Mouse (Mus musculus): ENCODE results near the gene Mlip. TPM values are rescaled to one million over a fixed set of nuclear protein-coding genes. Genes with fewer than 3 reads are reported as not detected.
"Not testable (repeated sequence)": the region's sequence is repeated elsewhere in the genome, so short reads cannot be mapped to it uniquely, and the experiment has no call there.

Mlip gene
- polyA plus RNA-seq, 1 experiment from 2014 or later = 0.50 TPM

DNA sequence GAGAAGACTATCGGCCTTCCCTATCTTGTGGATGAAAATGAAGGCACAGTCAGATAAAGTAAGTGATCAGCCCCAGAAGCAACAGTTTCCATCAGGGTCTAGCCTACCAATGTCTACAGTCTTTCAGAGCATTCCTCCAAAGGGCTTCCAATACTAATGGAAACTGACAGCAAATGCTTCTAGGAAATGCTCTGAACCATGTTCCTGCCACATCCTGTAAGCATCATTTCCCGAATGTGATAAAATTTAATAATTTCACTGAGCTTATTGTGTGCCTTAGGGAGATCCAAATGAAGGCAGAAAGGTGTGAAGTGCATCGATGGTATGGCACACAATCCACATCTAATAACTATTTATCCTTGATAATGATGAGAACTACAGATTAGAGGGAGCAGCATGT lies 173.3 kb downstream of the Mlip start:
- no peak overlapping the region for H3K27ac ChIP-seq (replicated peaks)
- no peaks in the 10 kb centered on the region for H3K9me3 ChIP-seq (replicated peaks)
- 63% methylated on average over 3 of the region's 3 CpGs for WGBS (ENCODE audit: insufficient replicate concordance)
- H3K27me3 ChIP-seq = no peaks in the 10 kb centered on the region
- no peak for ATAC-seq (ENCODE audit: insufficient read depth)
- H3K9ac ChIP-seq = no peak overlapping the region
- H3K4me2 ChIP-seq = no peak overlapping the region
- H3K4me1 ChIP-seq (replicated peaks) = no peaks in the 10 kb centered on the region
- H3K36me3 ChIP-seq (replicated peaks) = no peaks in the 10 kb centered on the region
- no peak overlapping the region for H3K4me3 ChIP-seq (replicated peaks)

DNA sequence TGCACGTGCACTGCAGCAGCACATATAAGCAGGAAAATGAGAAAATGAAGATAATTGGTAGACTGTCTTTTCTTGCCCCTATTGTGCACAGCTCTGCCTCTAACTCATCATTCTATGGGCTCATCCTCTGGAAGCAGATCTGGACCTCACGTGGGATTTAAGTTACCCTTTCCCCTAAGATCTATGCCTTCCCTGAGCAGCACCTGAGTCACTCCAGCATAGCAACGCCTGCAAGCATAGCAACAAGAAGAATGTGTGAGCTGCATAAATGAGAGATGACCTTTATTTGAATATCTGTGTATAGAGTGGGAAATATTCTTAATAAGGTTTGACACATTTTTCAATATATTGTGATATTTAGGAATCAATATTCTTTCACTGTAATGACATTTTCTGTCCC lies 176.9 kb downstream of the Mlip start:
- Histone ChIP-seq H3K27me3 (no peaks in the 10 kb centered on the region), H3K27ac (replicated peaks) (no peak overlapping the region), H3K4me1 (replicated peaks) (no peaks in the 10 kb centered on the region), H3K4me3 (replicated peaks) (no peak overlapping the region), H3K9me3 (replicated peaks) (no peaks in the 10 kb centered on the region), H3K9ac (no peak overlapping the region), H3K36me3 (replicated peaks) (no peaks in the 10 kb centered on the region), H3K4me2 (no peak overlapping the region)
- no peak for ATAC-seq (ENCODE audit: insufficient read depth)
- 45% methylated on average over 3 of the region's 3 CpGs for whole genome bisulfite sequencing (ENCODE audit: insufficient replicate concordance)

DNA sequence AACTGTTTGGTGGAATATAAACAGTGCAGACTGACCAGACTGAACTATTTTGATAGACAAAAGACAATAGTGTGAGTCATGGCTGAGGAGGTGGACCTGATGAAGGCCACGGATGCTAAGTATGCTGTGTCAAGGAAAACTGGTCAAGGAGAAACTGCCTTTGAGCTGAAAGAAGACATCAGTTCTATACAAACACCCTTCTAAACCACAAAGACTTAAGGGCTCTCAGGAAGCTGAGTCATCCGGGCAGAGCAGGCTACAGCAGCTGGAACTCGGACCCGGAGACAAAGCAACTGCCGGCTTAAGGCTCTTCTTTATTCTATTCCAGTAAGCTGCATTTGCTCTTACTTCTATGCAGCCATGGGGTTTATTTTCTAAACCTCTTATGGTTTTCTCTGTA lies 180.7 kb downstream of the Mlip start:
- Histone ChIP-seq H3K4me1 (replicated peaks) (no peaks in the 10 kb centered on the region), H3K27me3 (no peaks in the 10 kb centered on the region), H3K9me3 (replicated peaks) (no peaks in the 10 kb centered on the region), H3K9ac (no peak overlapping the region), H3K27ac (replicated peaks) (no peak overlapping the region), H3K36me3 (replicated peaks) (no peaks in the 10 kb centered on the region), H3K4me2 (no peak overlapping the region), H3K4me3 (replicated peaks) (no peak overlapping the region)
- 18% methylated on average over 5 of the region's 5 CpGs for WGBS (ENCODE audit: insufficient replicate concordance)
- no peak for ATAC-seq (ENCODE audit: insufficient read depth)

DNA sequence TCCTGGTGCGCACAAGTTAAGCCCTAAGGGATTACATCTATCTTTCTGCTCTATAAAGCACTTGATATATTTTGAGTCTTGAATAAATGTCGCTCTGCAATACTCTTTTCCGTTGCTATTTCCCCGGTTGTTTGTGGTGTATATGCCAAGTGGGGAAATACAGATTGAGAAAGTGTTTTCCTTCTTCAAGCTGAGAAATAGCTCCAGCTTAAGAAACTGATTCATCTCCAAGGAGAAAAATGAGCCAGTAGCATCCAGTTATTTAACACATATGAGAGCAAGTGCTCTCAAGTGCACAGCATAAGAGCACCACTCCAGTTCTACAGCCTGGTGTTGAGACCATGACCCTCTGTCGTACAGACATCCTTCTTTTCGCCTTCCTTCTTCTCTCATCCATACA lies 186.9 kb downstream of the Mlip start:
- no peak overlapping the region for H3K27ac ChIP-seq (replicated peaks)
- no peaks in the 10 kb centered on the region for H3K9me3 ChIP-seq (replicated peaks)
- ATAC-seq (ENCODE audit: insufficient read depth) = no peak
- H3K4me3 ChIP-seq (replicated peaks) = no peak overlapping the region
- H3K4me2 ChIP-seq = no peak overlapping the region
- H3K36me3 ChIP-seq (replicated peaks) = no peaks in the 10 kb centered on the region
- H3K4me1 ChIP-seq (replicated peaks) = no peaks in the 10 kb centered on the region
- H3K9ac ChIP-seq = no peak overlapping the region
- WGBS (ENCODE audit: insufficient replicate concordance) = 64% methylated on average over 6 of the region's 6 CpGs
- H3K27me3 ChIP-seq = no peaks in the 10 kb centered on the region

DNA sequence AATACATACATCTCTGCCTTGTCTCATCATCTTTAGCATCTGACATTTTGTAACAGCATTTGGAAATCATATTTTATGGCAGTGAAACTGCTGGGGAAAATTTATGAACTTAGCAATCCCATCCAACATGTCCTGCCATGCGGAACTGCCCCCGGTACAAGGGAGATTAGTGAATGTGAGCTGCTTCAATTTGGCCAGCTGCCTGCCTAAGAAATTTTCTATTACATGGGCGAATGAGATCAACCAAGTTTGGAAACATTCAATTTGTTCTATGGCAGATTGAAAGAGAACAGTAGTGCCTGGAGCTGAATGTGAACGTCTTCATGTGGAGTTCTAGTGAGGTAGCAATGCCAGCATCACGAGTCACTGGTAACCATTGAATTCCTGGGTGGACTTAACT lies 191.0 kb downstream of the Mlip start:
- H3K27ac ChIP-seq (replicated peaks) = no peak overlapping the region
- no peaks in the 10 kb centered on the region for H3K27me3 ChIP-seq
- no peak overlapping the region for H3K4me3 ChIP-seq (replicated peaks)
- no peak for ATAC-seq (ENCODE audit: insufficient read depth)
- no peak overlapping the region for H3K9ac ChIP-seq
- H3K4me1 ChIP-seq (replicated peaks) = no peaks in the 10 kb centered on the region
- 49% methylated on average over 5 of the region's 5 CpGs for WGBS (ENCODE audit: insufficient replicate concordance)
- no peak overlapping the region for H3K4me2 ChIP-seq
- no peaks in the 10 kb centered on the region for H3K36me3 ChIP-seq (replicated peaks)
- H3K9me3 ChIP-seq (replicated peaks) = no peaks in the 10 kb centered on the region

DNA sequence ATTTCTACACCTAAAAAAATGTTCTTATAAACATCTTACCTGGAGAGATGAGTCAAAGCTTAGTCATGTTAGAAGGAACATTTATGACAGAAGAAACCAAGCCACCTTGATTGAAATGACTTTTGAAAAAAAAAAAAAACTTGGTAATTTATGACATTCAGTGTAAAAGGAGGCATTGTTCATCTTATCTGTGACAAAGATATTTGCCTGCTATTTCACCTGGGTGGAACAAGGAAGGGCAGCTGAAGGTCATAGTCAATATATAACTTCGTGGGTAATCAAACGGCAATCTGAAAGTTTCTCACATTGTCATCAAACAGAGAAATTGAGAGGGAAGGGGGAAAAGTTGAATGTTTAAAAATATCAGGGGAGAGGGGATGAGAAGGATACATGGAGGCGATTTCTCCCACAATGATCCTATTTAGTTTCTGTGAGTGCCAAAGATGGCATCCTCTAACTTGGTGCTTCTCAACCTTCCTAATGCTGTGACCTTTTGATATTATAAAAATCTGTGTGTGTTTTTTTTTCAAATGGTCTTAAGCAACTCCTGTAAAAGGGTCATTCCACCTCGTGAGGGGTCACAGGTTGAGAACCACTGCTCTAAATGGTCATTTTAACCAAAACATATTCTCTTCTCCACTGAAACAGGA lies 192.4 kb downstream of the Mlip start:
- WGBS (ENCODE audit: insufficient replicate concordance) = 54% methylated on average over 4 of the region's 4 CpGs
- no peak overlapping the region for H3K27ac ChIP-seq (replicated peaks)
- no peaks in the 10 kb centered on the region for H3K27me3 ChIP-seq
- no peak overlapping the region for H3K9ac ChIP-seq
- H3K36me3 ChIP-seq (replicated peaks) = no peaks in the 10 kb centered on the region
- H3K4me1 ChIP-seq (replicated peaks) = no peaks in the 10 kb centered on the region
- no peak overlapping the region for H3K4me2 ChIP-seq
- no peak overlapping the region for H3K4me3 ChIP-seq (replicated peaks)
- H3K9me3 ChIP-seq (replicated peaks) = no peaks in the 10 kb centered on the region
- no peak for ATAC-seq (ENCODE audit: insufficient read depth)

DNA sequence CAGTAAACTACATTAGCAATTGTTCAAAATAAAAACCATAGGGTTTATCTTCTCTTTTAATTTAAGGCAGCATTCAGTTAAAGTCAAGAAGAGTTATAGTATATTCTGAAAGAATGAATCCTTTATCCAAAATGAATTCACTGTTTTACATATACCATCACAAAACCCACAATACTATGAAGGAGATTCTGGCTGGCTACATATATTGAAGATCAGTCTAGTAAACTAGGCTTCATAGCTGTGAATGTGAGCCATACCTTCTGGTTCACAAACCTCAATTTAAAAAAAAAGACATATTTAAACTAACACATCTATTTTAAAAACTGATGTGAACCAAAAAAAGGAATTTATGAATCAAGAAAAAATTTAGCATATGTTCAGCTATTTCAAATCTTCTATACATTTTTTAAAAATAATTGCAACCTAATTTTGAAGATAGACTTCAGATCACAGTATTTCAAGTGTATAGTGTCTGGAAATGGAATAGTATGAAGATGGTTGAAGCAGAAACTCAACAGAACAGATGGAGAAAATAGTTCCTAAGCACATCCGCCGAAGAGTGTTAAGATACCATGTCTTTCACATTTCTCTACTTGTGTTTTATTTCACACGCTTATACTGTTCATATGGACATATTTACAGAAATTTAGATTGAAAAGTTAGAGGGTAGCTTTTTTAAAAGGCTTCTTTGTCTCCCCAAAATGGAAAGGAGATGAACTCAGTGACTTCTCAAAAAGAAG lies 204.1 kb downstream of the Mlip start:
- no peak overlapping the region for H3K27ac ChIP-seq (replicated peaks)
- no peak overlapping the region for H3K4me2 ChIP-seq
- no peak overlapping the region for H3K9ac ChIP-seq
- ATAC-seq (ENCODE audit: insufficient read depth) = no peak
- no peaks in the 10 kb centered on the region for H3K27me3 ChIP-seq
- H3K36me3 ChIP-seq (replicated peaks) = no peaks in the 10 kb centered on the region
- 71% methylated on average over 3 of the region's 3 CpGs for WGBS (ENCODE audit: insufficient replicate concordance)
- no peaks in the 10 kb centered on the region for H3K4me1 ChIP-seq (replicated peaks)
- no peaks in the 10 kb centered on the region for H3K9me3 ChIP-seq (replicated peaks)
- no peak overlapping the region for H3K4me3 ChIP-seq (replicated peaks)

DNA sequence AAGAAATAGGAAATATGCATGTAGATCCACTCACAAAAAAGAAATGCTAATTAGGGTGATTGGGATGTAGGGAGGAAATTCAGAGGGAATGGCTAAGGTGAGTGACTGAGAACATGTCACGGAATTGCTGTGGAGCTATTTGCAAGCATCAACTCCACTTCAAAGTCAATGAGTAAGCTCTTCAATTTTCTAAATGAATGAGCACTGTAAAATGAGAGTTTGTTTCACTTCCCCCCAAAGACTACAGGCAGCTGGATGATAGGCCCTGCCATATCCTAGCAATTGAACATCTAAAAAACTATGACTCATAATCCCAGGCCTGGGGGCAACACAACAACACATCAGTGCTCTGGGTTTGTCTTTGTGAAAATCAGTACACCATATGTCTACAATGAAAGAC lies 233.0 kb downstream of the Mlip start:
- Histone ChIP-seq H3K9ac (no peak overlapping the region), H3K36me3 (replicated peaks) (no peaks in the 10 kb centered on the region), H3K4me2 (no peak overlapping the region), H3K4me3 (replicated peaks) (no peak overlapping the region), H3K27me3 (no peaks in the 10 kb centered on the region), H3K9me3 (replicated peaks) (no peaks in the 10 kb centered on the region), H3K4me1 (replicated peaks) (no peaks in the 10 kb centered on the region), H3K27ac (replicated peaks) (no peak overlapping the region)
- no peak for ATAC-seq (ENCODE audit: insufficient read depth)
- WGBS (ENCODE audit: insufficient replicate concordance) = 85% methylated on average over 1 of the region's 1 CpGs

DNA sequence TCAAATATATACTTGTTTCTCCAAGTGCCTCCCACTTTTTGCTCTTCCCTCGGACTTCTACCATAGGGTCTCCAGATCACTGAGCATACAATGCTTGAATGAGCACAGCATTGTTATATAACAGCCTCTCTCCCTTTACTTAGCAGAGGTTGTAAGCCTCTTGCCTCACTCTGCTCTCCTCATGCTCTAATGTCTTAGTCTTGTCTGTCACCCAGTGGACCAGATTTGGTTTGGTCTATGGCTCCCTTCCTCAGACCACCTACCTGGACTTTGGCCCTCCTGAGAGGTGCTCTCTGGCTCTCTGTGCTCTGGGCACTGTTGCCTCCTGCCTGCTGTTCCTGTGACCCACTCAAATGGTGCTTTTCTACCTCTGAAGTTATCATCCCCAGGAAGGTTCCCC lies 255.9 kb downstream of the Mlip start:
- Histone ChIP-seq H3K27ac (replicated peaks) (no peak overlapping the region), H3K4me3 (replicated peaks) (no peak overlapping the region), H3K36me3 (replicated peaks) (no peaks in the 10 kb centered on the region), H3K4me2 (no peak overlapping the region), H3K9me3 (replicated peaks) (no peaks in the 10 kb centered on the region), H3K4me1 (replicated peaks) (no peaks in the 10 kb centered on the region), H3K9ac (no peak overlapping the region), H3K27me3 (no peaks in the 10 kb centered on the region)
- WGBS (ENCODE audit: insufficient replicate concordance) = 42% methylated on average over 1 of the region's 1 CpGs
- no peak for ATAC-seq (ENCODE audit: insufficient read depth)

DNA sequence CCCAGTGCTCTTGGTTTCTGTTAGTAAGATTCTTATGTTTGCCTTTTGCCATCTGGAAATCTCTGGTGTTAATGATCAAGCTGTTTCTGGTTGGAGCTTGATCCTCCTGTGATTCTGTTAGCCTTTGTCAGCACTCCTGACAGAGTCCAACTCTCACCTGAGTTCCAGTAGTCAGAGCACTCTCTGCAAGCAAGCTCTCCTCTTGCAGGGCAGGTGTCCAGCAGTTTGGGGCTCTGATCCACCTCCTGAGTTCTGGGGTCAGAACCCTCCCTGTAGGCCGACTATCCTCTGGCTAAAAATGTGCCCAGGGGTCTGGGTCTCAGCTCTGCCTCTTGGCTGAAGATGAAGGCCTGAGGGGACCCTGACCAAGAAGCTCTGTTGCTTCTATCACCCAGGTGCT lies 269.5 kb downstream of the Mlip start:
- H3K27ac ChIP-seq (replicated peaks); H3K4me1 ChIP-seq (replicated peaks); H3K4me3 ChIP-seq (replicated peaks); ATAC-seq (ENCODE audit: insufficient read depth); H3K36me3 ChIP-seq (replicated peaks); H3K27me3 ChIP-seq; H3K4me2 ChIP-seq; H3K9me3 ChIP-seq (replicated peaks); H3K9ac ChIP-seq: not testable (repeated sequence)
- 65% methylated on average over 1 of the region's 1 CpGs for WGBS (ENCODE audit: insufficient replicate concordance)

DNA sequence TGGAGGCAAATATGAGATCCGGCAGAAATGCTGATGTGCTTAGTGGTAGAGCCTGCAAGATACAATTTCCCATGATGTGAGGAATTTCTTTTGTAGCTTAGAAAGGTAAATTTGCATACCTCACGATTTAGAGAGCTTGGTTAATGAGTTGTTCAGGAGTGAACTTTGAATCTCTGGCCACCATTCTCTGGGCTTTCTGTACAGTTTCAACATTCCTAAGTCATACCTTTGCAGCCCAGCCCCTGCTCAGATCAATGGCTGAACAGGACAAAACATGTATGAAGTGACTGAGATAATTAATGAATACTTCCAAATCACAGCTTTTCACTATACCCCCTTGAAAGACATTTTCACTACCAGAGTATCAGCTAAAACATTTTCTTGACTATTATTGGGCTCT lies 281.1 kb downstream of the Mlip start:
- Histone ChIP-seq H3K9me3 (replicated peaks) (no peaks in the 10 kb centered on the region), H3K4me2 (no peak overlapping the region), H3K4me3 (replicated peaks) (no peak overlapping the region), H3K27me3 (no peaks in the 10 kb centered on the region), H3K36me3 (replicated peaks) (no peaks in the 10 kb centered on the region), H3K4me1 (replicated peaks) (no peaks in the 10 kb centered on the region), H3K9ac (no peak overlapping the region), H3K27ac (replicated peaks) (no peak overlapping the region)
- 47% methylated on average over 2 of the region's 2 CpGs for WGBS (ENCODE audit: insufficient replicate concordance)
- no peak for ATAC-seq (ENCODE audit: insufficient read depth)

DNA sequence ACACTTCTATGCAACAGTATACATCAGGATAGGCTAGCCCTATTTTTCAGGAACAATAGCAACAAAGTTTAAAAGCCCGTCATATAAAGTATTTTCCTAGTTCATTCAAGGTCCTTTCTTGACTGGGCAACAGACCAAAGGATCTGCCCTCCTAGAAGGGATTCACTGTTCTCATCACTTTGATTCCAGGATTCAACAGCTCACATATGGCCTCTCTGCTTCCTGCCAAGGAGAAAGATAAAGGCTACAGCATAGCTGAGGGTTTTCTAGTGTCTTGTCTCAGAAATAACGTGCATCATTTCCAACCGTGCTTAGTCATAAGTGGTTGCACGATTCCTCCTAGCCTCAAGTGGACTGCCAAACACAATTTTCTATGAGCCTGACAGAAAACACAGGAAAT lies 296.2 kb downstream of the Mlip start:
- 36% methylated on average over 4 of the region's 4 CpGs for WGBS (ENCODE audit: insufficient replicate concordance)
- no peaks in the 10 kb centered on the region for H3K36me3 ChIP-seq (replicated peaks)
- no peaks in the 10 kb centered on the region for H3K9me3 ChIP-seq (replicated peaks)
- H3K4me3 ChIP-seq (replicated peaks) = no peak overlapping the region
- H3K27me3 ChIP-seq = no peaks in the 10 kb centered on the region
- no peak overlapping the region for H3K9ac ChIP-seq
- no peaks in the 10 kb centered on the region for H3K4me1 ChIP-seq (replicated peaks)
- no peak for ATAC-seq (ENCODE audit: insufficient read depth)
- H3K27ac ChIP-seq (replicated peaks) = no peak overlapping the region
- H3K4me2 ChIP-seq = no peak overlapping the region

Measured in liver, embryonic 15.5 days (tissue).